Mouse (Mus musculus) limb, embryonic 15.5 days (tissue): ENCODE data around the gene Gpx1. TPM values are rescaled to one million over a fixed set of nuclear protein-coding genes. Genes with fewer than 3 reads are reported as not detected.
A peak's percentile ranks its signal among the peaks of the same experiment; 100 is the strongest.
"Not testable (repeated sequence)": the region's sequence is repeated elsewhere in the genome, so short reads cannot be mapped to it uniquely, and the experiment has no call there.

ENCODE experiments used
- ATAC-seq: fragments of 200-750 bp; cut with Nextera tagmentation; 2 replicates; pipeline ENCODE4 v1.8.0; 2017; ENCODE audit warnings: low read depth, moderate TSS enrichment; ENCODE audit not compliant: insufficient number of reproducible peaks, low FRiP score, low TSS enrichment
- H3K27ac ChIP-seq: fragments of 300-500 bp; sonication (generic); 2 replicates; pipeline ENCODE4 v1.5.1; 2015; ENCODE audit warnings: moderate library complexity, mild to moderate bottlenecking, inconsistent platforms
- H3K27me3 ChIP-seq: fragments of 300-500 bp; sonication (generic); 2 replicates; pipeline ENCODE4 v1.6.1; 2015; ENCODE audit warnings: inconsistent platforms
- H3K36me3 ChIP-seq: fragments of 300-500 bp; sonication (generic); 2 replicates; pipeline ENCODE4 v1.6.1; 2015; ENCODE audit warnings: inconsistent platforms
- H3K4me1 ChIP-seq: fragments of 300-500 bp; sonication (generic); 2 replicates; pipeline ENCODE4 v1.6.1; 2015; ENCODE audit warnings: inconsistent platforms
- H3K4me2 ChIP-seq: fragments of 300-500 bp; sonication (generic); 2 replicates; pipeline ENCODE4 v1.6.1; 2015; ENCODE audit warnings: mild to moderate bottlenecking, inconsistent platforms
- H3K4me3 ChIP-seq: fragments of 300-500 bp; sonication (generic); 2 replicates; pipeline ENCODE4 v1.5.1; 2015; ENCODE audit warnings: mild to moderate bottlenecking, inconsistent platforms
- H3K9ac ChIP-seq: fragments of 300-500 bp; sonication (generic); 2 replicates; pipeline ENCODE4 v1.6.1; 2015; ENCODE audit warnings: inconsistent platforms
- H3K9me3 ChIP-seq: fragments of 300-500 bp; sonication (generic); 2 replicates; pipeline ENCODE4 v1.6.1; 2016; ENCODE audit warnings: inconsistent platforms
- WGBS: fragments of 180-500 bp; shearing (Covaris S2); methylation state at CpG from one replicate; pipeline ENCODE4 v1.1.7; 2015; 5-methylcytosine and 5-hydroxymethylcytosine counted together
- polyA plus RNA-seq: library from polyadenylated mRNA; unstranded; fragments of >200 nt; fragmentation: Nextera tagmentation; extraction: Ambion mirVana; gene quantifications from 2 replicates; pipeline ENCODE4 v1.2.1, GENCODE M21; 2015

The Gpx1 gene
- polyA plus RNA-seq, 1 experiment from 2014 or later = 657 TPM

GRCm38 (mm10) chr9:108307021-108307807 lies 31.5 kb upstream of the Gpx1 start:
- Histone ChIP-seq H3K4me3 (peak overlapping the region; percentile 89), H3K4me2 (peak overlapping the region; percentile 65), H3K9ac (peak overlapping the region; percentile 97), H3K36me3 (peaks cover 20% of the 10 kb centered on the region), H3K9me3 (no peaks in the 10 kb centered on the region), H3K27ac (peak overlapping the region; percentile 100), H3K27me3 (no peaks in the 10 kb centered on the region), H3K4me1 (peaks cover 26% of the 10 kb centered on the region)
- 7% methylated on average over 12 of the region's 12 CpGs for WGBS
- ATAC-seq = no peak

DNA sequence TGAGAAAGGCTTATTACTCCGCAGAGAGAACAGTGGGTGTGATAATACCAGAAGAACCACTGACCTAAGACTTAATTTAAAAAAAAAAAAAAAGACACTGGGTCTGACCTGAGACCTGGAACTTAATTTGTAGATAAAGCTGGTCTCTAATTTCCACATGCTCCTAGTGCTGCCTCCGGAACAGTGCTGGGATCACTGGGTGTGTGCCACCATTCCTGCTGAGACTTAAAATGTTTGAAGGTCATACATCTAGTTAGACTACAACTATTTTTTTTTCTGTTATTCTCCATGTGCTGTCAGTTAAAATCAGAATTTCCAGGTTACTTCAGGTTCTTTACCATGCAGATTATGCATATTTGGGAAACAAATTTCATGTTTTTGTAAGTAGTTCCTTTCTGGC lies 30.6 kb upstream of the Gpx1 start:
- no peak for ATAC-seq
- no peak overlapping the region for H3K9ac ChIP-seq
- peak overlapping the region; percentile 89 for H3K4me3 ChIP-seq
- peaks cover 26% of the 10 kb centered on the region for H3K4me1 ChIP-seq
- peaks cover 14% of the 10 kb centered on the region for H3K36me3 ChIP-seq
- H3K4me2 ChIP-seq = peak overlapping the region; percentile 65
- WGBS = 56% methylated on average over 2 of the region's 2 CpGs
- H3K9me3 ChIP-seq = no peaks in the 10 kb centered on the region
- H3K27ac ChIP-seq = no peak overlapping the region
- no peaks in the 10 kb centered on the region for H3K27me3 ChIP-seq

DNA sequence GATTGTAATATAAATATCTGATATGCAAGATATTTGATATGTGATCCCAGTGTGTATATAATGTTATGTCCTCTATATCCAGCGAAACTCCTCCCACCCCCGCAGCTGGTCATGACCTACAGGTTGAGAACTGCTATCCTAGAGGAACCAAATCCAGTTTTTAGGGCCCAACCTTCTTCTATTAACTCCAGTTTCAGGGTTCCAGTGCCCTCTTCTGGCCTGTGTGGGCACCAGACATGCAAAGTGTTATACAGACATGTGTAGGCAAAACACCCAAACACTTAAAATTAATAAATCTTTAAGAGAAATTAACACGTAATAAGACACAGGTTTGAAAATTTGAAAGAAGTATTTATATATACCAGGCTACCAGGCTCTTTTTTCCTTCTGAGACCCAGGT lies 21.1 kb upstream of the Gpx1 start:
- 92% methylated on average over 3 of the region's 3 CpGs for WGBS
- Histone ChIP-seq H3K27ac (no peak overlapping the region), H3K27me3 (no peaks in the 10 kb centered on the region), H3K4me2 (no peak overlapping the region), H3K4me3 (no peak overlapping the region), H3K36me3 (peaks cover 24% of the 10 kb centered on the region), H3K4me1 (0 out of 2 replicates have a peak, but pooled peaks cover 2% of the 10 kb centered on the region), H3K9me3 (no peaks in the 10 kb centered on the region), H3K9ac (no peak overlapping the region)
- no peak for ATAC-seq

GRCm38 (mm10) chr9:108318462-108318861 lies 20.2 kb upstream of the Gpx1 start:
- H3K36me3 ChIP-seq = peaks cover 22% of the 10 kb centered on the region
- no peaks in the 10 kb centered on the region for H3K9me3 ChIP-seq
- no peak overlapping the region for H3K4me2 ChIP-seq
- no peak overlapping the region for H3K4me3 ChIP-seq
- 83% methylated on average over 2 of the region's 2 CpGs for WGBS
- no peak overlapping the region for H3K9ac ChIP-seq
- ATAC-seq = no peak
- H3K4me1 ChIP-seq = 0 out of 2 replicates have a peak, but pooled peaks cover 2% of the 10 kb centered on the region
- no peak overlapping the region for H3K27ac ChIP-seq
- H3K27me3 ChIP-seq = no peaks in the 10 kb centered on the region

DNA sequence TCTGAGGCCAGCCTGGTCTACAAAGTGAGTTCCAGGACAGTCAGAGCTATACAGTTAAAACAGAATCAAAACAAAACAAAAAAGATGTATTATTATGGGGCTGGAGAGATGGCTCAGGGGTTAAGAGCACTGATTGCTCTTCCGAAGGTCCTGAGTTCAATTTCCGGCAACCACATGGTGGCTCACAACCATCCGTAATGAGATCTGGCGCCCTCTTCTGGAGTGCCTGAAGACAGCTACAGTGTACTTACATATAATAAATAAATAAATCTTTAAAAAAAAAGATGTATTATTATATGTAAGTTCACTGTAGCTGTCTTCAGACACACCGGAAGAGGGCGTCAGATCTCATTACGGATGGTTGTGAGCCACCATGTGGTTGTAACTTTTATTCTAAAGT lies 16.6 kb upstream of the Gpx1 start:
- peaks cover 14% of the 10 kb centered on the region for H3K36me3 ChIP-seq
- 91% methylated on average over 7 of the region's 7 CpGs for WGBS
- H3K9ac ChIP-seq, ATAC-seq, H3K4me2 ChIP-seq, H3K9me3 ChIP-seq, H3K27ac ChIP-seq, H3K27me3 ChIP-seq, H3K4me1 ChIP-seq, H3K4me3 ChIP-seq: not testable (repeated sequence)

DNA sequence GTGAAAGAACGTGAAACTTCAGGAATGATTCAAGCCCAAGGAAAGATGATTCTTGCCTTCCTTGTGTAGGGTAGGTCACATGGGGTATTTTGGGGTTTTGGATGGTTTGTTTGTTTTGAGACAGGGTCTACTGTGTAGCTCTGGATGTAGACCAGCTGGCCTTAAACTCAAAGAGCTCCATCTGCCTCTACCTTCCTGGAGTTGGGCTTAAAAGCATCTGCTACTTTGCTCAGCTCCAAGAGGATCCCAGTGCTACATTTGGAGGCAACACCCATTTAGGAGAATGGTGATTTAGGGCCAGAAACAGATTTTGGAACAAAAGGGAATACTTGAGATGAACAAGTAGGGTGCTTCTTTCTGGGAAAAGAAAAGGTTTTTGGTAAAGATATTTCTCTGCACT lies 13.9 kb upstream of the Gpx1 start:
- Histone ChIP-seq H3K27me3 (no peaks in the 10 kb centered on the region), H3K36me3 (peaks cover 36% of the 10 kb centered on the region), H3K9ac (no peak overlapping the region), H3K27ac (no peak overlapping the region), H3K4me1 (no peaks in the 10 kb centered on the region), H3K4me2 (no peak overlapping the region), H3K4me3 (no peak overlapping the region), H3K9me3 (no peaks in the 10 kb centered on the region)
- WGBS = 98% methylated on average over 1 of the region's 1 CpGs
- no peak for ATAC-seq

DNA sequence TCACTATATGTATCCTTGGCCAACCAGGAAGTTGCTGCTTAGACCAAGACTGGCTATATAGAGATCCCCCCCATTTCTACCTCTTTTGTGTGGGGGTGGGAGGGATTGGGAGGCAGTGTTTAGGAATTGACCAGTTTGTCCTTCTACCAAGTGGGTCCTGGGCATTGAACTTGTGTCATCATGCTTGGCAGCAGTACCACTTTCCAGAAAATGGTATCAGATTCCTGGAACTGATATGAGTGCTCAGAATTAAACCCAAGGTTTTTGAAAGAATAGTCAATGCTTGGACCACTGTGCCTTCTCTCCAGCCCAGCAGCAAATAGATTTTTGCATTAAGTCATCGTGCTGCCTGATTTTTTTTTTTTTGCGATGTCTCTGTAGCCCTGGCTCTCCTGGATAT lies 12.9 kb upstream of the Gpx1 start:
- Histone ChIP-seq H3K4me2 (no peak overlapping the region), H3K9ac (no peak overlapping the region), H3K36me3 (peaks cover 41% of the 10 kb centered on the region), H3K27ac (no peak overlapping the region), H3K27me3 (no peaks in the 10 kb centered on the region), H3K4me3 (no peak overlapping the region), H3K9me3 (no peaks in the 10 kb centered on the region), H3K4me1 (no peaks in the 10 kb centered on the region)
- WGBS = 97% methylated on average over 2 of the region's 2 CpGs
- no peak for ATAC-seq

- Histone ChIP-seq H3K9ac (no peak overlapping the region), H3K4me1 (peaks cover 28% of the 10 kb centered on the region), H3K4me2 (peak overlapping the region; percentile 71; the same call in 1 of the 2 replicates), H3K36me3 (peaks cover 35% of the 10 kb centered on the region), H3K27ac (peak overlapping the region; percentile 96), H3K4me3 (no peak overlapping the region), H3K27me3 (no peaks in the 10 kb centered on the region), H3K9me3 (no peaks in the 10 kb centered on the region)
- 70% methylated on average over 10 of the region's 10 CpGs for WGBS
- no peak for ATAC-seq
Observed at GRCm38 (mm10) chr9:108337848-108338550, 704 bp upstream of the Gpx1 start.

- peaks cover 32% of the 10 kb centered on the region for H3K36me3 ChIP-seq
- 18% methylated on average over 6 of the region's 6 CpGs for whole genome bisulfite sequencing
- H3K9me3 ChIP-seq = no peaks in the 10 kb centered on the region
- H3K4me1 ChIP-seq = peaks cover 28% of the 10 kb centered on the region
- no peak for ATAC-seq
- no peaks in the 10 kb centered on the region for H3K27me3 ChIP-seq
- peak overlapping the region; percentile 71 for H3K4me2 ChIP-seq
- peak overlapping the region; percentile 74 for H3K4me3 ChIP-seq
- H3K27ac ChIP-seq = peak overlapping the region; percentile 96
- H3K9ac ChIP-seq = no peak overlapping the region
Observed at GRCm38 (mm10) chr9:108338551-108338885, 185 bp upstream of the Gpx1 start.

DNA sequence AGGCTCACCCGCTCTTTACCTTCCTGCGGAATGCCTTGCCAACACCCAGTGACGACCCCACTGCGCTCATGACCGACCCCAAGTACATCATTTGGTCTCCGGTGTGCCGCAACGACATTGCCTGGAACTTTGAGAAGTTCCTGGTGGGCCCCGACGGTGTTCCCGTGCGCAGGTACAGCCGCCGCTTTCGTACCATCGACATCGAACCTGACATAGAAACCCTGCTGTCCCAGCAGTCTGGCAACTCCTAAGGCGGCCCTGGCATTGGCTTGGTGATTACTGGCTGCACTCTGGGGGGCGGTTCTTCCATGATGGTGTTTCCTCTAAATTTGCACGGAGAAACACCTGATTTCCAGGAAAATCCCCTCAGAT lies 1.2 kb downstream of the Gpx1 start:
- ATAC-seq = no peak
- H3K9ac ChIP-seq = peak overlapping the region; percentile 93
- peak overlapping the region; percentile 71 for H3K4me2 ChIP-seq
- H3K36me3 ChIP-seq = peaks cover 19% of the 10 kb centered on the region
- 5% methylated on average over 20 of the region's 20 CpGs for WGBS
- no peaks in the 10 kb centered on the region for H3K27me3 ChIP-seq
- peak overlapping the region; percentile 96 for H3K27ac ChIP-seq
- H3K4me1 ChIP-seq = peaks cover 28% of the 10 kb centered on the region
- H3K9me3 ChIP-seq = no peaks in the 10 kb centered on the region
- H3K4me3 ChIP-seq = peak overlapping the region; percentile 74

DNA sequence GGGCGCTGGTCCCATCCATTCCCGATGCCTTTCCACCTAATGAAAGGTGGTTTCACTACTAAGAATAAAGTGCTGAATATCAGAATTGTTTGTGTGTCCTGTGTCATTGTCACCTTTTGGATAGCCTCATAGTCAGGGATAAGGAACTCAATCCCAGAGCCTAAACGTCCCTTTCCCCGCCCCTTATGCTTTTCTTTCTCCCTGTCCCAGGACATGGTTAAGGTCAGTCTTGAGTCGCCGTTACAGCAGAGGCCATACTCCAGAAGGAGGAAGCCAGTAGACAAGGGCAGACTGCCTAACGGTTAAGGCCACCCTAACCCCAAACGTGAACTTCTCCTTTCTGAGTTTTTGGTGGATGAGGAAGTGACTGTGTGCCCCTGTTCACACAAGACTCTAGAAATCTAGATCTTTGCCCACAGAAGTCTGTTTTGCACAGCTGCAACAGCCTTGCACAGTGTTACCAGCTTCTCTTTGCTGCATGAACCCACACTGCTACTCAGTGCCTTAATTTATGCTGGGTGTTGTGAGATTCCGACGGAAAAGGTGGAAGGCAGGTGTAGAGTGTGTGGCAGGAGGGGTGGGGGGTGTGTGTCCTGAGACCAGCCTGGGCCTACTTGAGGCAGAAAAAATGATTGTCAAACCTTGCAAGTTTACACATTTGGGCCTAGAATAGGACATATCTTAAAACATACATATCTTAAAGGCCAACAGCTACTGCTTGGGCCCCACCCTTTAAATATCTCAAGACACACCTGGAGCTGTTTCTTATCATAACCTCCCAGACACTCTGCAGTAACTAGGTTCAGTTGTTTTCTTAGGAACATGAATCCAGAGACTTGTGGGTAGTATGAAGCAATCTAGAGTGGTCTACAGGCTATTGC lies 1.8 kb downstream of the Gpx1 start:
- Histone ChIP-seq H3K27ac (peak overlapping the region; percentile 96), H3K4me1 (peaks cover 28% of the 10 kb centered on the region), H3K27me3 (no peaks in the 10 kb centered on the region), H3K4me2 (peak overlapping the region; percentile 71), H3K9me3 (no peaks in the 10 kb centered on the region), H3K9ac (peak overlapping the region; percentile 93), H3K4me3 (peak overlapping the region; percentile 74), H3K36me3 (peaks cover 13% of the 10 kb centered on the region)
- ATAC-seq = no peak
- 57% methylated on average over 10 of the region's 10 CpGs for WGBS

- Histone ChIP-seq H3K9me3 (no peaks in the 10 kb centered on the region), H3K4me3 (no peak overlapping the region; the same call in 1 of the 2 replicates), H3K4me2 (no peak overlapping the region), H3K9ac (no peak overlapping the region), H3K36me3 (peaks cover 9% of the 10 kb centered on the region), H3K27ac (peak overlapping the region; percentile 48; the same call in 1 of the 2 replicates), H3K27me3 (no peaks in the 10 kb centered on the region), H3K4me1 (peaks cover 28% of the 10 kb centered on the region)
- 88% methylated on average over 5 of the region's 5 CpGs for WGBS
- ATAC-seq = no peak
Observed at GRCm38 (mm10) chr9:108341139-108341475, 2.4 kb downstream of the Gpx1 start.
